Mouse (Mus musculus): ENCODE results near the gene Rcan2.

GRCm38 (mm10) chr17:43822630-43823029 is 21.5 kb downstream of the Rcan2 start:
- TF ChIP-seq CTCF (IDR thresholded peaks at IDR 0.05; ENCODE audit: low read depth) (no peak), EP300 (IDR thresholded peaks at IDR 0.05; ENCODE audit: low read depth) (no peak)
